Mouse (Mus musculus): ENCODE results near the gene Sirt2.

GRCm38 (mm10) chr7:28801901-28802670 lies 35.6 kb downstream of the Sirt2 start:
- no peak for TF ChIP-seq CTCF (IDR thresholded peaks at IDR 0.05; ENCODE audit: borderline replicate concordance, insufficient read depth, low read length)
- peak; percentile 81 for TF ChIP-seq POLR2A (IDR thresholded peaks at IDR 0.05; ENCODE audit: low read depth, low read length)

All from embryonic fibroblast, embryonic 13.5 days (primary cell).